Mouse (Mus musculus) frontal cortex, postnatal 25 days (tissue): ENCODE results near the gene Scrg1.
"Not testable (repeated sequence)": the region's sequence is repeated elsewhere in the genome, so short reads cannot be mapped to it uniquely, and the experiment has no call there.

Experiments used
- DNase-seq, 2 experiments: peaks; one replicate each; pipeline ENCODE4 v3.0.0; 2022; ENCODE audit warnings: low spot score in 2 of 2

Scrg1 gene

DNA sequence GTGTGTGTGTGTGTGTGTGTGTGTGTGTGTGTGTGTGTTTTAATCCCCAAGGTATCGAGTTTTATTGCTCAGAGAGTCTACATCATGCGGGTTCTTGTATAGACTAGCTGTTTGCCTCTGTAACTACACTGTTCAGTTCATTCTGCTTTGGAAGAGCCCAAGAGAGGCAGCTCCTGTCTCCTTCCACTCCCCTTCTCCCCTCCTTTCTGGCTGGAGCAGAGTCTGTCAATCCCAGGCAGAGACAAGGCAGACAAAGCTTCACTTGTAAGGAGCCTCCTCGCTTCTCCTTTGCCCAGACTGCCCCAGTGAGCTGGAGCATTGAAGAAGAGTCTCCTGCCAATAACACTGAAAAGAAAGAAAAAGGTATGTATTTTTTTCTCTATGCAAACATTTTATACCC lies at the start of gene Scrg1:
TSS of gene Scrg1 (plus strand) at position 159 of the 400 bp plus-strand sequence.
- DNase-seq = no peak

- no peak for DNase-seq
Observed at GRCm38 (mm10) chr8:57406366-57406765, 49.4 kb upstream of the Scrg1 start.

DNA sequence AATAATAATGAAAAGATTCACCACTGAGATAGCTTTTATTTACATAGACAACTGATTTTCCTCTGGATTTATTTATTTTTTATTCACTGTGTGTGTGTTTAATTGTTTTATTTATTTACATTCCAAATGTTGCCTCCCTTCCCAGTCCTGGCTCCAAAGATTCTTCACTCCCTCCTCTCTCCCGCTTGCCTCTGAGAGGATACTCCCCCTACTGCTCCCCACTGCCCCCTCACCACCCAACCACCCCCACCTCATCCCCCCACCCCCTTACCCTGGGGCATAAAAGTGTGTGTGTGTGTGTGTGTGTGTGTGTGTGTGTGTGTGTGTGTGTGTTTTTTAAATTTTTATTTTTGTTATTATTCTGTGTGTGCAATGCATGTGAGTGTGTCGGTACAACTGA lies 46.4 kb upstream of the Scrg1 start:
- DNase-seq = no peak

- no peak for DNase-seq
Observed at GRCm38 (mm10) chr8:57409779-57410472, 45.8 kb upstream of the Scrg1 start.

GRCm38 (mm10) chr8:57410473-57410863 lies 45.3 kb upstream of the Scrg1 start:
- DNase-seq = no peak

DNA sequence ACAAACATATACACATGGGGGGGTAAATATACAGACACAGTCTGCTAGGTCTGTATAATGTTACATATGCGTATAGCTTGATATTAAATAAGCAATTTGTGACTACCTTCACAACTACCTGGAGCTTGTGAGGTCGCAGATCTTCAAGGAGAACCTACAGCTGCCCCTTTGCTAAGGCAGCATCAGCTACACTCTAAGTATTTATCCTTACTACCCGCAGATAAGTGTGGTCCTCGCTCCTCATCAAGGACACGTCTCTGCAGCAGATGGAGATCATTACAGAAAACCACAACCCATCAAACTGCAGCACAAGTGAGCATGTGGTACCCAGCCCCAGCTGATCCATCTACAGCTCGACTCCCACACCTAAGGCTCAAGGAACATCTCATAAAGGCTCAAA lies 44.4 kb upstream of the Scrg1 start:
- DNase-seq = no peak

DNA sequence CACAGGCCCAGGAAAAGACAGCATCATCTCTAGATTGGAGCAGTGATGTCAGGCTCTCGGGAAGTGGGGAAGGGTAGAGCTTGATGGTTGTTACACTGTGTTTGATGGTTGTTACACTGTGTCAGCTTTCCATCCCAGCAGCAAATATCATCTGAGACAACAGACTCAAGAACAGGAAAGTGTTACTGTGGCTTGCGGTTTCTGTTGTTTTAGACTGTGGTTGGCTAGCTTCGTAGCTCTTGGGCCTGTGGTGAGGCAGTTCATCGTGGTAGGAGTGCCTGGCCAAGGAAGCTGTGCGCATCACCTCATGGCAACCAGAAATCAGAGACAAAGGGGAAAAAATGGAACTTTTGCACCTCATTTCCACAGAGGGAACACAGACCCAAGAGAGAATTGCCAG lies 38.9 kb upstream of the Scrg1 start:
- DNase-seq = no peak

DNA sequence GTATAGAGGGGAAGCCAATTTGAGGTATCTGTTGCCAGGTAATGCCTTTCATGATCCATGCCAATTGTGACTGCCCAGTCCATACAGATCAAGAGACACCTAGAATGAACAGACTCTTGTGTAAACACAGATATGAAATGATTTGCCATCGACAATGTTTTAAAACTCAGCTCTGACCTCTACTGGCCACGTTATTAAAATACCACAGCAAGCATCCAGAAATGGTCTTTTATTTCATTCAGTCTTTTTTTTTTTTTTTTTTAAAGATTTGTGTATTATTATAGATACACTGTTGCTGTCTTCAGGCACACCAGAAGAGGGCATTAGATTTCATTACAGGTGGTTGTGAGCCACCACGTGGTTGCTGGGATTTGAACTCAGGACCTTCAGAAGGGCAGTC lies 29.6 kb upstream of the Scrg1 start:
- DNase-seq = no peak

DNA sequence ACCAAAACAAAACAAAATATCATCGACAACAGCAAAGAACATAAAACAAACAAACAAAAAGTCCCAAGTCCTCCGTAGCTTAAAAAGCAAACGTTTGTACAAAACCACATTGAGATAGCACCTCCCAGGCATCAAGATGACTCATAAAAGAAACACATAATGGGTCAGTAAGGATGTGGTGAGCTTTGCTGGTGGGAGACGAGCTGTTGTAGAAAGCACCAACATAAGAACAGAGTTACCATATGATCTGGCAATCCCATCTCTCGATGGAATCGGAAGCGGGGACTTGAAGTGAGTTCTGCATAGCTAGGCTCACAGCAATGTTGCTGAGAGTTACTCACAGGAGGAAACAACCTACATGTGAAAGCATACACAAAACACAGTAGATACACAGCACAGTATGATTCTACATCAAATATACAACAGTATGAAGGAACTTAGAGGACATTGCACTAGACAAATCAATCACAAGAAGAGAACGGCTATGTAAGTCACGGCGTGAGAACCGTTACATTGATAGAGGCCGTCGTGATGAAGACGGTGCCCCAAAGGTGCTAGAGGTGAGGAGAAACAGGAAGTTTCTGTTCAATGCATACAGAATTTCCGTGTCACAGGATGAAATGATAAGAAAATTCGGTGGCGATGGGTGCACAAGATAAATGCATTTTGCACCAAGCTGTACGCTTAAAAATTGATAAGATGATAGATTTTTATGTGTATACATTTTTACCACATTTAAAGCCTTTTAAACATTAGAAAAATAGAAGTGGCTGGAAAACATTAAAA lies 27.9 kb upstream of the Scrg1 start:
- no peak for DNase-seq

DNA sequence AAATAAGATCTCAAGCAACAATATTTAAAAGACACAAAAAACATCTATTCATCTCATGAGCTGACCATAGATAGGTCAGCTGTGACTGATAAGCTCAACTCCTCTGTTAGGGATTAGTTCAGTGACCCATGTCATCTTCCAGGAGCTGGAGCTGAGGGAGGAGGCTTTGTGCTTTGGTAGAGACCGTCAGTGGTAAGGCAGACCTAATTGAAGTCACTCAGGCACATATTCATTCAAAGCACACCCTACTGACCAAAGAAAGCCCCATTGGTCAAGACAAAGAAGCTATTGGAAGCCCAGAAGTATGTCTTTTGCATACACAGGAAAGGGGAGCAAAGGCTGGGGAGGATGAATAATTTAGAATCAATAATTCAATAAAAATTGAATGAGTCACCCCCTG lies 27.2 kb upstream of the Scrg1 start:
- DNase-seq = no peak

- DNase-seq = peak; percentile 39 to 56
Observed at GRCm38 (mm10) chr8:57429166-57429887, 26.4 kb upstream of the Scrg1 start.

DNA sequence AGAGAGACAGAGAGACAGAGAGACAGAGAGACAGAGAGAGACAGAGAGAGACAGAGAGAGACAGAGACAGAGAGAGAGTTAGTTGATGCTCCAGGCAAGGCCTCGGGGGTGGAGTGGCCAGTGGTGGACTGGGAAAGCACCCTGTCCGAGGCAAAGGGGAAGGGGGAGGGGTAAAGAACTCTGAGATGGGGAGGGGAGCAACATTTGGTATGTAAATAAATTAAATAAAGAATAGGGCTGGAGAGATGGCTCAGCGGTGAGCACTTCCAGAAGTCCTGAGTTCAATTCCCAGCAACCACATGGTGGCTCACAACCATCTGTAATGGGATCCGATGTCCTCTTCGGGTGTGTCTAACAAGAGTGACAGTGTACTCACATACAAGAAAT lies 25.8 kb upstream of the Scrg1 start:
- not testable (repeated sequence) for DNase-seq

DNA sequence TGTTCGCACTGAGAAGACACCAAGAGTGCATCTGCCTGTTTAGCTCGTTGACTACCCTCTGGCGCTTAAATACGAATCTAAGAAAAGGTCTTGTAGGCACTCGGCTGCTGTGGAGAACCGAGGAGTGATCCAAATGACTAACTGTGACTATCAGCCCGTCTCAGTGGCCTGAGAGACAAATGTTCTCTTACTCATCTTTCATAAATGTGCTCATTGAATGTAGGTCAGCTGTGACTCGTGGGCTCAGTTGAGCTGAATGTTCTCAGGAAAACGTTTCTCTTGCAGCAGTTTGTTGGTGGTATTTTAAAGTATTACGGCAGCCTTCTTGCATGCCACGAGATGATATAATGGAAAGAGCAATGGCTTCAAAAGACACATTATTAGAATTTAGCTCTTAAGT lies 24.8 kb upstream of the Scrg1 start:
- no peak for DNase-seq

DNA sequence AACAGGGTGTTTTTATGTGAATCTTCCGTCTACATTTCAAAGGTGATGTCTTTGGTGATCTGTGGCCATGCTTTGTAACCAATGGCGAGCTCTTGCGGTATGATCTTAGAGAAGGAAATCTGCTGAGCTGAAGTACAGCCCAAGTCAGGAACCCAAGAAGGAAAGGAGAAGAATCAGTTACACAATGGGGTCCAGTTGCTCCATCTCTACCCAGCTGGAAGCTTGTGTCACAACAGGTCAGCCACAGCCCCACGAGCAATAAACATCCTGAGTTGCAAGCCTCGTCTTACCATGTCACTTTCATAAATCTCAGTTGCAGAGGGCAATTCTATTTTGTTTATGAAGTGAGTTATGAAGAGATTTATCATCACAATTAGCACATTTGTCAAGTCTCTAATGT lies 22.9 kb upstream of the Scrg1 start:
- DNase-seq = no peak

GRCm38 (mm10) chr8:57435768-57436436 lies 19.8 kb upstream of the Scrg1 start:
- peak in 1 of 2 experiments; percentile 47 for DNase-seq

DNA sequence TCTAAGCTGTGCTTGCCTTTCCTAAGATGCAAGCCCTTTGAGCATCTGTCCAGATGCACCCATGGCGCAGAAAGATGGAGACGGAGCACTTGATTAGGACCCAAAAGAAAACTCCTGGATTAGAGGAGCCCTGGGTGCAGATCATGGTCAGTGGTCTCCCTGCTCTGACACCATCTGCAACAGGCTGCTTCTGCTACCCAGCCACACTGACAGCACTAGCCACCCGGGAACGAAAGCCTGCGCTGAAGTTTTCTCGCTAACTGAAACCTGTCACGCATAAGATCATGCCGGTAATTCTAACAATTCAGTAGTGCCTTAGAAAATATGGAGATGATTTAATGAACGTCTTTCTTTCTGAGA lies 19.3 kb upstream of the Scrg1 start:
- no peak for DNase-seq

GRCm38 (mm10) chr8:57441131-57441530 lies 14.6 kb upstream of the Scrg1 start:
- DNase-seq = no peak

DNA sequence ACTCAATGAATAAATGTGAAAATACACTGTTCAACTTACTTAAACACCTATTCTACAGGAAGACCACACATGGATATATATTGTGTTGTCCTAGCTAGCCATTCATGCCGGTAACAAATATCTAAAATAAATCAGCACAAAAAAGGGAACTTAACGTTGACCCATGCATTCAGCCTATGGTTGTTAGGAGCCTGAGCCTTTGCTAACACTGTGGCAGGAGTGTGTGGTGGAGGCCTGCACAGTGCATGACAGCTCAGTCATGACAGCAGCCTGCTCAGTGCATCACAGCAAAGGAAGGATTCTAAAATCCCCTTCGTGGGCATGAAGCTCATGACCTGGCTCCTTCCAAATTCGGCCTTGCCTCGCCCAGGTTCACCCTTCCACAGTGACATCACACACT lies 14.2 kb upstream of the Scrg1 start:
- no peak for DNase-seq

- no peak for DNase-seq
Observed at GRCm38 (mm10) chr8:57443289-57443688, 12.4 kb upstream of the Scrg1 start.

DNA sequence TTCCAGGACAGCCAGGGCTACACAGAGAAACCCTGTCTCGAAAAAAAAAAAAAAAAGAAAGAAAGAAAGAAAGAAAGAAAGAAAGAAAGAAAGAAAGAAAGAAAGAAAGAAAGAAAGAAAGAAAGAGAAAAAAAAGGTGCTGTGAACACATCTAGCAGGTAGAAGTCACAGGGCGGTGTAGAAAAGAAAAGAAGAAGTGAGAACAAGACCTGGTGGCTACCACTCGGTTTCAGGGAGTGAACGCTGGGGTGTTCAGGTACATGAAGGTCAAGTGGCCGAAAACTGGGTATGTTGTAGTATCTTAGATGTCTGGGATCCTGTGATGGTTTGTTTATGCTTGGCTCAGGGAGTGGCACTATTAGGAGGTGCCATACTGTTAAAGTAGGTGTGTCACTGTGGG lies 9.8 kb upstream of the Scrg1 start:
- not testable (repeated sequence) for DNase-seq

DNA sequence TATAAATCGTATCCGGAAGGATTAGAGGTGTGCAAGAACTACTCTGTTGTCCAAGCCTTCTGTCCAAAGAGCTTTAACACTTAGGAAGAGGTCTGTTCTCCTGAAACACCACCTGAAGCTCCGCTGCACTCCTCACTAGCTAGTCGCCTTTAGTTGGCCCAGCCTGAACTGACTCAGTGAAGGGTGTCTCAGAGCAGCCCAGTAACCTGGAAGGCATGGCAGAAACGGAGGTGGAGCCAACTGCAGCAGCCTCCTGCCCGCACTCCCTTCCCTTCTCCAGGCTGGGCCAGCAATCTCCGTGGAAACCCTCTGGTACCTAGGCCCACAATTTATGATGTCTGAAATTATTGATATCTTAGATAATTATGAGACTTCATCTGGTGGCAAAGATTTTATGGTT lies 5.0 kb upstream of the Scrg1 start:
- DNase-seq = no peak

GRCm38 (mm10) chr8:57451896-57452295 lies 3.8 kb upstream of the Scrg1 start:
- DNase-seq = no peak
